Mouse (Mus musculus) erythroblast, embryonic 14.5 days (primary cell): ENCODE data around the gene Dok5.

Experiments used
- GATA1 ChIP-seq: IDR thresholded peaks from 2 replicates; pipeline ENCODE4 v1.6.1; 2012; ENCODE audit warnings: low read length, inconsistent platforms, mixed read lengths
- TAL1 ChIP-seq: IDR thresholded peaks from 3 replicates; pipeline ENCODE4 v1.6.1; 2012; ENCODE audit warnings: low read length, inconsistent platforms, mixed read lengths

- TF ChIP-seq TAL1 (no peak), GATA1 (no peak)
Measured at GRCm38 (mm10) chr2:170695937-170696510, 35.6 kb upstream of the Dok5 start.
